Mouse (Mus musculus): ENCODE data around the gene Vmn1r85. TPM values are rescaled to one million over a fixed set of nuclear protein-coding genes. Genes with fewer than 3 reads are reported as not detected.

Vmn1r85 gene
- polyA plus RNA-seq, 1 experiment from 2014 or later: not detected

- Histone ChIP-seq H3K4me1 (replicated peaks) (peaks cover 56% of the 10 kb centered on the region), H3K36me3 (peaks cover 22% of the 10 kb centered on the region), H3K9ac (peak within 1 kb of the TSS; percentile 97), H3K4me3 (replicated peaks) (peak within 1 kb of the TSS; percentile 86), H3K27ac (peak within 1 kb of the TSS; percentile 97), H3K9me3 (replicated peaks) (0 out of 2 replicates have a peak, but pooled peaks cover 3% of the 10 kb centered on the region), H3K27me3 (peaks cover 25% of the 10 kb centered on the region), H3K4me2 (peak within 1 kb of the TSS; percentile 74)
- ATAC-seq (ENCODE audit: low read depth) (peak; percentile 87), DNase-seq (peak; percentile 93)
- WGBS (ENCODE audit: insufficient replicate concordance): under 1% methylated on average over 64 of the region's 65 CpGs
These were observed 56.9 kb downstream of the Vmn1r85 start, which contains the start of gene Ube2m for GRCm38 (mm10) chr7:13037901-13038555. Ube2m (minus strand) TSS chr7:13038275.

- under 1% methylated on average over 32 of the region's 33 CpGs for WGBS (ENCODE audit: insufficient replicate concordance)
- Histone ChIP-seq H3K4me1 (replicated peaks) (peaks cover 62% of the 10 kb centered on the region), H3K4me2 (peak overlapping the region; percentile 74), H3K27ac (peak overlapping the region; percentile 97), H3K9ac (peak overlapping the region; percentile 97), H3K36me3 (peaks cover 29% of the 10 kb centered on the region), H3K27me3 (peaks cover 18% of the 10 kb centered on the region), H3K4me3 (replicated peaks) (peak overlapping the region; percentile 86), H3K9me3 (replicated peaks) (no peaks in the 10 kb centered on the region)
- ATAC-seq (ENCODE audit: low read depth) (peak; percentile 14), DNase-seq (no peak)
These were observed 57.6 kb downstream of the Vmn1r85 start for GRCm38 (mm10) chr7:13037366-13037765.

- Histone ChIP-seq H3K9ac (peak overlapping the region; percentile 97), H3K36me3 (peaks cover 34% of the 10 kb centered on the region), H3K4me3 (replicated peaks) (peak overlapping the region; percentile 86), H3K27me3 (peaks cover 12% of the 10 kb centered on the region), H3K4me1 (replicated peaks) (peaks cover 66% of the 10 kb centered on the region), H3K4me2 (peak overlapping the region; percentile 74), H3K27ac (peak overlapping the region; percentile 97), H3K9me3 (replicated peaks) (no peaks in the 10 kb centered on the region)
- ATAC-seq (ENCODE audit: low read depth): no peak
- DNase-seq: no peak
- 28% methylated on average over 4 of the region's 4 CpGs for WGBS (ENCODE audit: insufficient replicate concordance)
These were observed 58.2 kb downstream of the Vmn1r85 start for GRCm38 (mm10) chr7:13036806-13037205.

- Histone ChIP-seq H3K4me3 (replicated peaks) (peak overlapping the region; percentile 78), H3K27me3 (no peaks in the 10 kb centered on the region), H3K4me1 (replicated peaks) (peaks cover 63% of the 10 kb centered on the region), H3K36me3 (peaks cover 49% of the 10 kb centered on the region), H3K9me3 (replicated peaks) (no peaks in the 10 kb centered on the region), H3K27ac (peak overlapping the region; percentile 97), H3K4me2 (peak overlapping the region; percentile 74), H3K9ac (peak overlapping the region; percentile 88)
- DNase-seq: no peak
- 79% methylated on average over 16 of the region's 17 CpGs for WGBS (ENCODE audit: insufficient replicate concordance)
- no peak for ATAC-seq (ENCODE audit: low read depth)
These were observed 59.6 kb downstream of the Vmn1r85 start for GRCm38 (mm10) chr7:13035211-13035855.

- Histone ChIP-seq H3K27ac (peak within 1 kb of the TSS; percentile 97), H3K4me1 (replicated peaks) (peaks cover 54% of the 10 kb centered on the region), H3K4me2 (peak within 1 kb of the TSS; percentile 74), H3K36me3 (peaks cover 59% of the 10 kb centered on the region), H3K9ac (peak within 1 kb of the TSS; percentile 88), H3K4me3 (replicated peaks) (peak within 1 kb of the TSS; percentile 78), H3K9me3 (replicated peaks) (no peaks in the 10 kb centered on the region), H3K27me3 (no peaks in the 10 kb centered on the region)
- WGBS (ENCODE audit: insufficient replicate concordance): under 1% methylated on average over 45 of the region's 45 CpGs
- peak; percentile 76 for ATAC-seq (ENCODE audit: low read depth)
- DNase-seq: peak; percentile 96
These were observed 60.6 kb downstream of the Vmn1r85 start, which contains the start of gene Chmp2a for GRCm38 (mm10) chr7:13034148-13034977. Chmp2a (minus strand) TSS chr7:13034807.

- ATAC-seq (ENCODE audit: low read depth): no peak
- Histone ChIP-seq H3K36me3 (peaks cover 66% of the 10 kb centered on the region), H3K27ac (peak overlapping the region; percentile 97), H3K9me3 (replicated peaks) (no peaks in the 10 kb centered on the region), H3K4me3 (replicated peaks) (peak overlapping the region; percentile 78), H3K9ac (peak overlapping the region; percentile 88), H3K4me2 (peak overlapping the region; percentile 74), H3K27me3 (no peaks in the 10 kb centered on the region), H3K4me1 (replicated peaks) (peaks cover 49% of the 10 kb centered on the region)
- DNase-seq: no peak
- 41% methylated on average over 13 of the region's 13 CpGs for WGBS (ENCODE audit: insufficient replicate concordance)
These were observed 61.4 kb downstream of the Vmn1r85 start for GRCm38 (mm10) chr7:13033451-13034147.

Other genes starting within 250 kb of the Vmn1r85 start
- gene Zfp128, start 214.0 kb downstream of the Vmn1r85 start, polyA plus RNA-seq (2015; fragmentation: Nextera tagmentation; extraction: Ambion mirVana): 0.66 TPM in 2 replicates
- gene Zscan22, start 197.4 kb downstream of the Vmn1r85 start, polyA plus RNA-seq (2015; fragmentation: Nextera tagmentation; extraction: Ambion mirVana): 4.6 and 5.5 TPM in 2 replicates
- 724 and 893 TPM in 2 replicates for gene Rps5, start 172.9 kb downstream of the Vmn1r85 start, polyA plus RNA-seq (2015; fragmentation: Nextera tagmentation; extraction: Ambion mirVana)
- 0.16 and 0.24 TPM in 2 replicates for gene Rnf225, start 167.8 kb downstream of the Vmn1r85 start, polyA plus RNA-seq (2015; fragmentation: Nextera tagmentation; extraction: Ambion mirVana)
- gene Zfp324, start 129.3 kb downstream of the Vmn1r85 start, polyA plus RNA-seq (2015; fragmentation: Nextera tagmentation; extraction: Ambion mirVana): 3.3 and 3.6 TPM in 2 replicates
- gene Zfp446, start 117.3 kb downstream of the Vmn1r85 start, polyA plus RNA-seq (2015; fragmentation: Nextera tagmentation; extraction: Ambion mirVana): 2.9 and 3.6 TPM in 2 replicates
- 4.5 and 4.9 TPM in 2 replicates for gene Slc27a5, start 97.0 kb downstream of the Vmn1r85 start, polyA plus RNA-seq (2015; fragmentation: Nextera tagmentation; extraction: Ambion mirVana)
- 92.3 and 102 TPM in 2 replicates for gene Trim28, start 96.1 kb downstream of the Vmn1r85 start, polyA plus RNA-seq (2015; fragmentation: Nextera tagmentation; extraction: Ambion mirVana)
- gene Zbtb45, start 85.1 kb downstream of the Vmn1r85 start, polyA plus RNA-seq (2015; fragmentation: Nextera tagmentation; extraction: Ambion mirVana): 14.4 and 17.3 TPM in 2 replicates
- 127 and 130 TPM in 2 replicates for gene Chmp2a, start 60.4 kb downstream of the Vmn1r85 start, polyA plus RNA-seq (2015; fragmentation: Nextera tagmentation; extraction: Ambion mirVana)
- gene Ube2m, start 56.9 kb downstream of the Vmn1r85 start, polyA plus RNA-seq (2015; fragmentation: Nextera tagmentation; extraction: Ambion mirVana): 70.0 and 80.8 TPM in 2 replicates
- gene Mzf1, start 40.4 kb downstream of the Vmn1r85 start, polyA plus RNA-seq (2015; fragmentation: Nextera tagmentation; extraction: Ambion mirVana): 0.45 and 0.52 TPM in 2 replicates
- gene Vmn1r86, start 24.7 kb upstream of the Vmn1r85 start, polyA plus RNA-seq (2015; fragmentation: Nextera tagmentation; extraction: Ambion mirVana): not detected in 2 replicates
- not detected in 2 replicates for gene Vmn1r87, start 45.0 kb upstream of the Vmn1r85 start, polyA plus RNA-seq (2015; fragmentation: Nextera tagmentation; extraction: Ambion mirVana)
- gene Vmn1r88, start 64.4 kb upstream of the Vmn1r85 start, polyA plus RNA-seq (2015; fragmentation: Nextera tagmentation; extraction: Ambion mirVana): 0.01 TPM in 1 of 2 replicates, not detected in the other
- not detected in 2 replicates for gene Vmn1r89, start 117.8 kb upstream of the Vmn1r85 start, polyA plus RNA-seq (2015; fragmentation: Nextera tagmentation; extraction: Ambion mirVana)
- gene Lig1, start 182.1 kb upstream of the Vmn1r85 start, polyA plus RNA-seq (2015; fragmentation: Nextera tagmentation; extraction: Ambion mirVana): 137 and 154 TPM in 2 replicates
- gene Zswim9, start 183.5 kb upstream of the Vmn1r85 start, polyA plus RNA-seq (2015; fragmentation: Nextera tagmentation; extraction: Ambion mirVana): 2.1 and 2.6 TPM in 2 replicates
- 1.1 and 1.2 TPM in 2 replicates for gene Pla2g4c, start 229.5 kb upstream of the Vmn1r85 start, polyA plus RNA-seq (2015; fragmentation: Nextera tagmentation; extraction: Ambion mirVana)